Mouse (Mus musculus): ENCODE data around the gene Nfix. TPM values are rescaled to one million over a fixed set of nuclear protein-coding genes. Genes with fewer than 3 reads are reported as not detected.

Nfix gene
- polyA plus RNA-seq, 1 experiment = 65.7 TPM

DNA sequence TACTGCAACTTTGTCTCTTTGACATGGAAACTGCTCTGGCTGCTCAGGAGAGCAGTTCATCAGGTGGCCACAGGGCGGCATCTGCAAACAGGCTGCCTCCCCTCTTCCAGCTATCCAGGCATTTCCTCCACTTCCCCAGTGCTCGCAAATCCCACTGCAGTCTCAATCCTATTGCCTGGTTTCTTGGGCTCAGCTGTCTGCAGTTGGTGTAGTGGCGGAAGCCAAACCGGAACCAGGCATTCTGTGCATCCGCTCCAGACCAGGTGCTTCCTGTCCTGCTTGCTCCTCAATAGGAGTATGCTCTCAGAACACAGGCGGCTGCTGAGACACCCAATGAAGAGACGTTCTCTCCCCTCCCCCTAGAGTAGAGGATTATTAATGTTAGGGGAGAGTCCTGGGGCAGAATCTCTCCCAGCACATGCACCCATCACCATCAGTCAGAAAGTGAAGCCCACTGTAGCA lies 100.3 kb downstream of the Nfix start:
- Histone ChIP-seq H3K79me2 (ENCODE audit: control insufficient read depth, insufficient read depth) (no peaks in the 10 kb centered on the region), H3K36me3 (ENCODE audit: control insufficient read depth, insufficient read depth) (no peaks in the 10 kb centered on the region), H3ac (ENCODE audit: control insufficient read depth, insufficient read length) (no peak overlapping the region), H3K4me3 (no peak overlapping the region), H3K4me2 (ENCODE audit: low read depth) (no peak overlapping the region), H3K27me3 (ENCODE audit: control insufficient read depth, insufficient read depth, insufficient read length) (no peaks in the 10 kb centered on the region)
- TF ChIP-seq MYOD1 (IDR thresholded peaks at IDR 0.05; ENCODE audit: control insufficient read depth in 1 of 3, insufficient read length in 2 of 3, low read depth in 2 of 3) (no peak), REST (IDR thresholded peaks at IDR 0.05; ENCODE audit: insufficient read depth, insufficient read length) (no peak), MYOG (IDR thresholded peaks at IDR 0.05; ENCODE audit: control insufficient read depth in 1 of 3, insufficient read depth in 1 of 3, insufficient read length in 2 of 3, low read depth in 2 of 3) (no peak), E2F4 (IDR thresholded peaks at IDR 0.05; ENCODE audit: insufficient read depth) (no peak), SRF (IDR thresholded peaks at IDR 0.05; ENCODE audit: control insufficient read depth, insufficient read length, low read depth) (no peak), MAX (IDR thresholded peaks at IDR 0.05; ENCODE audit: low read depth) (no peak), CEBPB (IDR thresholded peaks at IDR 0.05; ENCODE audit: insufficient read depth, poor library complexity, severe bottlenecking) (no peak), POLR2AphosphoS2 (IDR thresholded peaks at IDR 0.05; ENCODE audit: insufficient read length, low read depth) (no peak), POLR2A (IDR thresholded peaks at IDR 0.05; ENCODE audit: insufficient read length, low read depth) (no peak), TCF3 (IDR thresholded peaks at IDR 0.05; ENCODE audit: insufficient read length, low read depth) (no peak)

DNA sequence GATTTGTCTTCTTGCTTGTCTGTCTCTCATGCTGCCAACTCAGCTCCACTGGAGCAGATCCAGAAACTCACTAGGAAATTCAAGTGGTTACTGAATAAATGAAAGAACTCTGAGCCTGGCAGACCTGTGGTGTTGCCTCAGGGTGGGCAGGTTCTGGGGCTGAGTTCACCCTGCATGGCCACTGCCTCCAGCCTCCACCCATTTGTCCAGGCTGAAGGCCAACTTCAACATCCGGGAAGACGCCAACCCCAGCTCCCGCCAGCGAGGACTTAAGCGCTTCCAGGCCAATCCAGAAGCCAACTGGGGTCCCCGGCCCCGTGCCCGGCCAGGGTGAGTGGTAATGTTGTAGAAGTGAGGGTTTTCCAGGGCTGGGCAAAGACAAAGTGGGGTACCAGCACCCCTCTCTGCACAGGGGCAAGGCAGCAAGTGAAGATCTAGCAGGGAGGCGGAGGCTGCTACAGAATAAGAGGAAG lies 101.2 kb downstream of the Nfix start:
- no peak overlapping the region for H3K4me3 ChIP-seq
- no peak overlapping the region for H3ac ChIP-seq (ENCODE audit: control insufficient read depth, insufficient read length)
- H3K79me2 ChIP-seq (ENCODE audit: control insufficient read depth, insufficient read depth) = no peaks in the 10 kb centered on the region
- H3K27me3 ChIP-seq (ENCODE audit: control insufficient read depth, insufficient read depth, insufficient read length) = no peaks in the 10 kb centered on the region
- H3K4me2 ChIP-seq (ENCODE audit: low read depth) = no peak overlapping the region
- peaks cover 3% of the 10 kb centered on the region for H3K36me3 ChIP-seq (ENCODE audit: control insufficient read depth, insufficient read depth)
- TF ChIP-seq MYOG (IDR thresholded peaks at IDR 0.05; ENCODE audit: control insufficient read depth in 1 of 3, insufficient read depth in 1 of 3, insufficient read length in 2 of 3, low read depth in 2 of 3) (no peak), POLR2A (IDR thresholded peaks at IDR 0.05; ENCODE audit: insufficient read length, low read depth) (no peak), E2F4 (IDR thresholded peaks at IDR 0.05; ENCODE audit: insufficient read depth) (no peak), TCF3 (IDR thresholded peaks at IDR 0.05; ENCODE audit: insufficient read length, low read depth) (no peak), MYOD1 (IDR thresholded peaks at IDR 0.05; ENCODE audit: control insufficient read depth in 1 of 3, insufficient read length in 2 of 3, low read depth in 2 of 3) (no peak), TCF12 (IDR thresholded peaks at IDR 0.05; ENCODE audit: insufficient read depth, poor library complexity, severe bottlenecking) (no peak), USF1 (IDR thresholded peaks at IDR 0.05; ENCODE audit: low read depth) (no peak), POLR2AphosphoS2 (IDR thresholded peaks at IDR 0.05; ENCODE audit: insufficient read length, low read depth) (no peak), SRF (IDR thresholded peaks at IDR 0.05; ENCODE audit: control insufficient read depth, insufficient read length, low read depth) (no peak), REST (IDR thresholded peaks at IDR 0.05; ENCODE audit: insufficient read depth, insufficient read length) (no peak), MAX (IDR thresholded peaks at IDR 0.05; ENCODE audit: low read depth) (no peak), CEBPB (IDR thresholded peaks at IDR 0.05; ENCODE audit: insufficient read depth, poor library complexity, severe bottlenecking) (no peak)

DNA sequence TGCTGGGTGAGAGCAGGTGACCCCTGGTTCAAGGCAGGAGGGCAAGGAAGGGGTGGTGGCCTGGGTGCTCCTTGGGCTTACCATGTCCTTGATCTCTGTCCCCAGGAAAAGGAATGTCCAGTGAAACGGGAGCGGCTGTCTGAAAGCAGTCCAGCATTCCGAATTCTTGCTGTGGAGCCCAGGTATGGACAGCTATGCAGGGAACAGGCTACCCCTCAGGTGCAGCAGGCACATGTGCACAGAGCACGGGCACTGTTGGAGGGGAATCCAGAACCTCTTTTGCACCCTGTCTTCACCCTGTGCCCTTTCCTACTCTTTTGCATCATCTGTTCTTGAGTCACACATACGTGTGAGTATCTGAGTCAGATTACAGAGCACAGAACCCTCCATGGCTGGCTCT lies 101.9 kb downstream of the Nfix start:
- peaks cover 6% of the 10 kb centered on the region for H3K36me3 ChIP-seq (ENCODE audit: control insufficient read depth, insufficient read depth)
- H3K79me2 ChIP-seq (ENCODE audit: control insufficient read depth, insufficient read depth) = no peaks in the 10 kb centered on the region
- H3K27me3 ChIP-seq (ENCODE audit: control insufficient read depth, insufficient read depth, insufficient read length) = no peaks in the 10 kb centered on the region
- TF ChIP-seq CEBPB (IDR thresholded peaks at IDR 0.05; ENCODE audit: insufficient read depth, poor library complexity, severe bottlenecking) = no peak
- TF ChIP-seq MYOG (IDR thresholded peaks at IDR 0.05; ENCODE audit: control insufficient read depth in 1 of 3, insufficient read depth in 1 of 3, insufficient read length in 2 of 3, low read depth in 2 of 3) = no peak
- no peak for TF ChIP-seq MAX (IDR thresholded peaks at IDR 0.05; ENCODE audit: low read depth)
- no peak for TF ChIP-seq USF1 (IDR thresholded peaks at IDR 0.05; ENCODE audit: low read depth)
- TF ChIP-seq E2F4 (IDR thresholded peaks at IDR 0.05; ENCODE audit: insufficient read depth) = no peak
- TF ChIP-seq REST (IDR thresholded peaks at IDR 0.05; ENCODE audit: insufficient read depth, insufficient read length) = no peak
- no peak for TF ChIP-seq POLR2A (IDR thresholded peaks at IDR 0.05; ENCODE audit: insufficient read length, low read depth)
- TF ChIP-seq TCF12 (IDR thresholded peaks at IDR 0.05; ENCODE audit: insufficient read depth, poor library complexity, severe bottlenecking) = no peak
- TF ChIP-seq SRF (IDR thresholded peaks at IDR 0.05; ENCODE audit: control insufficient read depth, insufficient read length, low read depth) = no peak
- TF ChIP-seq POLR2AphosphoS2 (IDR thresholded peaks at IDR 0.05; ENCODE audit: insufficient read length, low read depth) = no peak
- TF ChIP-seq MYOD1 (IDR thresholded peaks at IDR 0.05; ENCODE audit: control insufficient read depth in 1 of 3, insufficient read length in 2 of 3, low read depth in 2 of 3) = no peak
- TF ChIP-seq TCF3 (IDR thresholded peaks at IDR 0.05; ENCODE audit: insufficient read length, low read depth) = no peak
- no peak overlapping the region for H3K4me2 ChIP-seq (ENCODE audit: low read depth)
- H3ac ChIP-seq (ENCODE audit: control insufficient read depth, insufficient read length) = no peak overlapping the region
- H3K4me3 ChIP-seq = no peak overlapping the region

DNA sequence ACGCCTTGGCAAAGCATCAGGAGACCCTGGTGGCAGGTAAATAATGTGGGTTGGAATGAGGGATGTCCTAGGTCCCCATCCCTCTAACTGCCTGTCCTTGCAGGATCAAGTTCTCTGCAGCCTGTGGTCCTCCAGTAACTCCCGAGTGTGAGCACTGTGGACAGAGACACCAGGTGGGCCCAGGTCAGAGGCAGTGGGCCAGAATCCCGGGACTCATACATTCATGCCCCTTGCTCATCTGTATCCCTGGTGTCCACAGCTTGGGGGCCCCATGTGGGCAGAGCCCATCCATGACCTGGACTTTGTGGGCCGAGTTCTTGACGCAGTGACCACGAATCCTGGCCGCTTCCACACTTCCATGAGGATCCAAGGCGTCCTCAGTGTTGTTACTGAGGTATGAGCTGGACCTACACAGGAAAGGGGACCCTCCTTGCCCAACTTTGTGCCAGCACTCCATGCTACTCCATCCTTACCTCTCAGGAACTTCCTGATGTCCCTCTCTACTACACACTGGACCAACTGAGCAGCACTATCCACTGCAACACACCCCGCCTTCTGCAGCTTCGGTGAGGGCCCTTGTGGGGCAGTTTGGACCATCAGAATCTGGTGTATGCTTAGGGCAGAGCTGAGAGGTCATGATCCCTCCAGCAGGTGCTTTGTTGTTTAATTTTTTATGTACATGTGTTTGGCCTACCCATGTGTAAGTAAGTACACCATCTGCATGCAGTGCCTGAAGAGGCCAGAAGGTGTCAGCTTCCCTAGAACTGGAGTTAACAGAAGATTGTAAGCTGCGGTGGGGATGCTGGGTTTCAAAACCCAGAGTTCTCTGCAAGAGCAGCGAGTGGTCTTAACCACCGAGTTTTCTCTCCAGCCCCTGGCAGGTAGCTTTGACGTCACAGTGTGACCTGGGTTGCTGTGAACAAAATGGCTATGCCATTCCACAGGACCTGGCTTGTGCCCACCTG lies 102.7 kb downstream of the Nfix start:
- Histone ChIP-seq H3K4me3 (no peak overlapping the region), H3K4me2 (ENCODE audit: low read depth) (no peak overlapping the region), H3K36me3 (ENCODE audit: control insufficient read depth, insufficient read depth) (peaks cover 6% of the 10 kb centered on the region), H3K79me2 (ENCODE audit: control insufficient read depth, insufficient read depth) (no peaks in the 10 kb centered on the region), H3K27me3 (ENCODE audit: control insufficient read depth, insufficient read depth, insufficient read length) (no peaks in the 10 kb centered on the region), H3ac (ENCODE audit: control insufficient read depth, insufficient read length) (no peak overlapping the region)
- TF ChIP-seq POLR2A (IDR thresholded peaks at IDR 0.05; ENCODE audit: insufficient read length, low read depth) = no peak
- no peak for TF ChIP-seq SRF (IDR thresholded peaks at IDR 0.05; ENCODE audit: control insufficient read depth, insufficient read length, low read depth)
- TF ChIP-seq MYOG (IDR thresholded peaks at IDR 0.05; ENCODE audit: control insufficient read depth in 1 of 3, insufficient read depth in 1 of 3, insufficient read length in 2 of 3, low read depth in 2 of 3) = no peak
- TF ChIP-seq POLR2AphosphoS2 (IDR thresholded peaks at IDR 0.05; ENCODE audit: insufficient read length, low read depth) = no peak
- TF ChIP-seq MYOD1 (IDR thresholded peaks at IDR 0.05; ENCODE audit: control insufficient read depth in 1 of 3, insufficient read length in 2 of 3, low read depth in 2 of 3) = no peak
- no peak for TF ChIP-seq TCF12 (IDR thresholded peaks at IDR 0.05; ENCODE audit: insufficient read depth, poor library complexity, severe bottlenecking)
- TF ChIP-seq TCF3 (IDR thresholded peaks at IDR 0.05; ENCODE audit: insufficient read length, low read depth) = no peak
- no peak for TF ChIP-seq MAX (IDR thresholded peaks at IDR 0.05; ENCODE audit: low read depth)
- no peak for TF ChIP-seq E2F4 (IDR thresholded peaks at IDR 0.05; ENCODE audit: insufficient read depth)
- no peak for TF ChIP-seq USF1 (IDR thresholded peaks at IDR 0.05; ENCODE audit: low read depth)
- TF ChIP-seq CEBPB (IDR thresholded peaks at IDR 0.05; ENCODE audit: insufficient read depth, poor library complexity, severe bottlenecking) = no peak
- TF ChIP-seq REST (IDR thresholded peaks at IDR 0.05; ENCODE audit: insufficient read depth, insufficient read length) = no peak

Measured in myocyte (in vitro differentiated cells).